Mouse (Mus musculus) right cerebral cortex, adult 2 months (tissue): ENCODE results near the gene Dst.

Experiments
- DNase-seq, 2 experiments: peaks; one replicate each; pipeline ENCODE4 v3.0.0; 2021 to 2022; ENCODE audit warnings: low spot score in 2 of 2

The Dst gene

DNA sequence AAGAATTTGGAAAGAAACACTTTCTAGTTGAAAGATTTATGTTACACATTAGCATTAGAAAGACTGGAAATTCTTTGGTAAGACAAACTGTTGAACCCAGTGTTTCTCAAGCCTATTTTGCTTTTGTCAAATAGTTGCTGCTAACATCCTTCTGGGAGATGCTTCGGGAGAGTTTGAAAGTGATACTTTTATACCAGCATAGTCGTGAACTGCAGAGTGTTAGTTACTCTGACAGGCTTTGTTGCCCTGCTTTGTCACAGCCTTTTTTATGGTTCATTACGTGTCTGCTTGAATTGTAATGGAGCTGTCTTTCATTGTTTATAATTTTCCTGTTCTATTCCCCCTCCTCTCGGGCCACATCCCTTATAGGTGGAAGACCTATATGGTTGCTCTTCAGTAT lies 192.4 kb downstream of the Dst start:
- DNase-seq, result no peak

DNA sequence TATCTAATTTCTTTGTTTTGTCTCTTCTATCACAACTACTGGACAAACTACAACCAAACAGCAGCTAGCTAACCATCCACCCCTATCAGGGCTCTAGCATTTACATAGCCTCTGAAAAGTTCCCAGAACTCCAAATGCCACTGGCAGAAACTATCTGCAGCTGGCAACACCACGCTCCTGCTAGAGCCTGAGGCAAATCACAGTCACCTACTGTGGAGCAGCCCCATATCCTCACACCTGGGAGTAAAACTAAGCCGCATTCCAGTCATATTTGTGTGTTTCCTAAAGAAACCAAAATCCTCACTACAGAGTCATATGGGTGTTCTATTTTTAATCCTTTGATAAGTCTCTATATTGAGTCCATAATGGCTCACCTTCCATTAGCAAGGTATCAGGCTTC lies 194.6 kb downstream of the Dst start:
- no peak for DNase-seq

DNA sequence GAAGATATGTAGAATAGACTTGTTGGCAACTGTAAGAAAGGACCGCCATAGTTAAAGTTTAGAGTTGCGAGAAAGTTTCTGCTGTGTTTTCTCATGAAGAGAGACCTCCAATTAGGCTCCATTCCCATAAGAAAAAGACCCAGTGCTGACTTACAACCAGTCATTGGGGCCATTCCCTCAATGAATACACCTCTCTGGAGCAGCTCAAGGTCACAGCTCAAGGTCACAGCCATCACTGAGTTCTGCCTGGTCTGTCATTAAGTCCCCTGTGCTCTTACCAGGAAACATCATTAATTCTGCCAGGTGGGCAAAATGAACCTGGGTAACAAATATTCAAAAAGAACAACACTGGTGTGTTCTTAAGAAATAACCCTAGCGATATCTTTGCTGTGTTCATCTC lies 195.2 kb downstream of the Dst start:
- no peak for DNase-seq

DNA sequence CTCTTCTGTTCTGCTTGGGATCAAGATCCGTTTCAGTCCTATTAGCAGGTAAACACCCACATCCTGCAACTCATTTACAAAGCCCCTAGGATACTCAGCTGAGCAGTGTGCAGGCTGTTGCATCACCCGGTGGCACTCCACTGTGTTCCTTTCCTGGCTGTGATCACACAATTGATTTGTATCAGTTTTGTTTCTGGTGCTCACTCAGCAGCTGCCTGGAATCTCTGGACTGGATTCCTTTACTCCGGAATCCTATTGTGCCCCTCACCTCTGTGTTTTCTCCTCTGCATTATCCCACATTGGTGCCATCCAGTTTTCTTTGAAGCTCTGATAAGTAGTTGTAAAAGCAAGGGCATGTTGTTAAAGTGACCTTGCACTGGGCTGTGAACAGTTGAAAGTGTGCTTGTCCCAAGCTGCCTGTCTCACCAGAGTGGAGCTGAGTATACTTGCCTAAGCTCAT lies 195.7 kb downstream of the Dst start:
- no peak for DNase-seq

DNA sequence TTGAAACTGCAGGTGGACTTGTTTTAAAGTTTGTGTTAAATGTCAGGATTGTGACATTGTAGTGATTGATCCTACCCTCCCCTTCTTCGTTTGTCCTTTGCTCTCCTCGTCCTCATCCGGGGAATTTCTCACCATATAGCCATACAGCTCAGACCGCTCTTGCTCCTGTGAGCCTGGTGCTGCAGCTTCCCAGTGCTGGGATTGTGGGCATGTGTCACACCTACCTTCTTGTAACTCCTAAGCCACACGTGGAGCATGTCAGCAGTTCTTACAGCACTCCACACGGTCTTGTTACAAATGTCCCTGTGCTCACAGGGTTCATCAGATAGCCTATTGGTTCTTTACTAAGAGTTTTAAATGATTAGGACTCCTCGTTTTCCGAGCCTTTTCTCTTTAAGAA lies 196.8 kb downstream of the Dst start:
- no peak for DNase-seq

DNA sequence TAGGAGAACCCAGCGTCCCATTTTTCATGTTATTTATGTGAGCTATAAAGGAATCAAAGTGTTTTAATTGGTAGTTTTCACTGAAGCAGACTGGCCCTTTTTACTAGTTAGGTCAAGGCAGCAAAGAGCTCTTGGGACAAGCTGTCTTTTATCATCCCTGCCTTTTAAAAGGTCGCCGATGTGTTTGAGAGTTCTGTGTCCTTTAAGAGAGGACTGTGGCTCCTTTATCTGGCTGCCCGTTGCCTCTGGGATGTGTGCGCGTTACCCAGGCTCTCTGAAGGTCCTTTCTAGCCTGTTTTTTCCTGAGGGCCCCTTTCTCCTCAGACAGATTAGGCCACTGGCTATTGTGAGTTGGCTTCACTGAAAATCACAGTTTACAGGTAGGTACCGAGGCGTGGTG lies 198.6 kb downstream of the Dst start:
- DNase-seq, result no peak

DNA sequence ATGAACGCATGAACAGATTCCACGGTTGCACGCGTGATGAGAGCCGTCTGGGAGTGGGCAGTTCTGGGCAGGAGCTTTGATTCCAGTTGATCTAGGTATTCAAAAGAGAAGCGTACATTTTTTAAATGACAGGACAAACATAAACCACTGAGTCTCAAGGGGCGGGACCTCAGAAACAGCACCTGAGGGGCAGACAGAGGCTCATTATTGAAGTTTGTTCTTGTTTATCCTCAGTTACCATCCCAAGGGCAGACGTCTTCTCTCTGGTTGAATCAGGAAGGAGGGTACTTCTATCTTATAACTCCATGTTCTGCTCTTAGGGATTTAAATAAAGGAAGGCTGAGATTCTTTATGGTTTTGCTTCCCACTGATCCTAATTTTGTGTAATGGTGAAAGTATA lies 199.1 kb downstream of the Dst start:
- DNase-seq, result no peak

DNA sequence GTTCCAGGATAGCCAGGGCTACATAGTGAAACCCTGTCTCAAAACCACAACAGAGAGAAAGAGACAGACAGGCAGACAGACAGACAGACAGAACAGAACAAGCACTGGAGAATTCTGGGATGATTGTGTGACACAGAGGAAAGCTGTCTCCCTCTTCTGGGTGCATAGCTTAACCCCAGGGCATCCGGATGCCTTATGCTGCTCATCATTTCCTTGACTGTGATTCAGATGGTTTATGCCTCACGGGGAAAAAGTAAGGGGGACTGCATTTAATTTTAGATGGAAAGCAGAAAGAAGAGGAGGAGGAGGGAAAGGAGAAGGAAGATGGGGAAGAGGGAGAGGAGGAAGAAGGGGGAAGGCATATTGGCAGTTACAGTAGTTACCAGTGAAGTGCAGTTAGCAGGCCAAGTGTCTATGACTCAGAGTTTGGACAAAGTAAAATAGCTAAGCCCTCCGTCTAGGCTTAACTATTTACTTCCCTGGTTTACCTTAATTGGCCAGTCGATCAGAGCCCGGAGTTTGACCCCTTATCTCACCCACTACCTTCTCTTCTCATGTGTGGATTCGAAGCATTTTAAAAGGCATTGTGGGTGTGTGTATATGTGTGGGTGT lies 201.7 kb downstream of the Dst start:
- DNase-seq, result no peak

DNA sequence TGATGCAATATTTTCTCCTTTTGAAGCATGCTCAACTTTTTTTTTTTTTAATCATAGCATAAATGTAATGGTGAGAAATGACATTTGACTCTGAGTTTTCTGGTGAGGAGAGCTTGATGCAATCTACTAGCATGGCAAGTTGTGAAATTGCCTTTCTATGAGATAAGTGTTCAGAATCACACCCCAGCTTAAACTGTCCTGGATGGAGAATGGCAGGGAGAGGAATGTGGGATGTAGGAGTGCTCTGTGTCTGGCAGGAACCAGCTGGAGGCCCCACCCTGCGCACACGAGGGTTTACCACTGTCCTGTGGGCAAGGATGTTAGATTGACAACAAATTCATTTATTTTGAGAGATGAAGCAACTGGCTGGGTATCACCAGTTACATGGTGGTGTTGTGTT lies 202.8 kb downstream of the Dst start:
- DNase-seq, result no peak

DNA sequence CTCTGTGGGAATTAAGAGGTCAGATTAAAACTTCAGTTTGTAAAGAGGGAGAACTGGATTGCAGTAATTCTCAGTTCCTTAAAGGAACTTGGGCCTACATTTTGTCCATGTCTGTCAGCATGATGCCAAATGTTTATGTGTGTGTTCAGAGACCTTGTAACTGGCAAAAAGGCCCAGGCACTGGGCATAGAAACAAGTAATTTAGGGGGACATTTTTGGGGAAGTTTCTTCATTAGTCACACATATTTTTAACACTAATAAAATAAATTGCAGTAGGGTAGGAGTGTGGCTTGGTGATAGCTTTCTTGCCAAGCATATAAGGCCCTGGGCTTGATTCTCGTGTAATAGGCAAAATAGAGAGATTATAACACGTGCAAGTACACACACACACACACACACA lies 203.9 kb downstream of the Dst start:
- no peak for DNase-seq

DNA sequence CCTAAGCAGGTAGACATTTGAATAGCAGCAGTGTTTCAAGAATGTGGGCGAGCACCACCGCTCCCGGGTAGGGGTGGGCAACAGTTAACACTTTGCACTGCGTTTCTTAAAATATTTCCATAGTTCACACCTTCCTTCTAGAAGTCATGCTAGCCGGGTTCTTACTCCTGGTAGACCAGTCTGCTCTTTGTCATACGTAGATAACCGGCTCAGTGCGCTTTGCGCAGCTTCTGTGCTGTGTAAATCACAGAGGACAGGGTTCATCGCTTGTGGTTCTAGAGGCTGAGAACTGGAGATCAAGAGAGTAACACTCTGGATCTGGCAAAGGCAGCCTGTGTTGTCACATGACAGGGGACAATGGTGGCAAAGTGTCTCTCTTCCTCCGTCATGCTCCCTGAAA lies 208.4 kb downstream of the Dst start:
- no peak for DNase-seq

DNA sequence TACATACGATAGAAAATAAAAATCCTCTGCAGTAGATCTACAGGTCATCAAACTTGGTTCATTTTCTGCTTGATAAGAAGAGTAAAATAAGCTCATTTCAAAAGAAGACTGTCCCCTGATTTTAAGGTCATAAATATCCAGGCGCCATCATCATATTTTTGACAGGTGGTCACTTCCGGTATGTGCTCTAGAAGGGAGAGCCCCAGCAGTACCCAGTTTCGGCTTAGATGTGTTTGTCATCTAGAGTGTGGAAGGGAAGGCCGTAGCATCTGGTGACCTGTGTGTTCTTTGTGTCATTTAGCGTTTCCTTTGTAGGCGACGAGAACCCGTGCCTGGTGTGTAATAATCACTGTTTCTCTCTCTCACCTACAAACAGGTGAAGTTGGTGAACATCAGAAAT lies 209.0 kb downstream of the Dst start:
- no peak for DNase-seq

DNA sequence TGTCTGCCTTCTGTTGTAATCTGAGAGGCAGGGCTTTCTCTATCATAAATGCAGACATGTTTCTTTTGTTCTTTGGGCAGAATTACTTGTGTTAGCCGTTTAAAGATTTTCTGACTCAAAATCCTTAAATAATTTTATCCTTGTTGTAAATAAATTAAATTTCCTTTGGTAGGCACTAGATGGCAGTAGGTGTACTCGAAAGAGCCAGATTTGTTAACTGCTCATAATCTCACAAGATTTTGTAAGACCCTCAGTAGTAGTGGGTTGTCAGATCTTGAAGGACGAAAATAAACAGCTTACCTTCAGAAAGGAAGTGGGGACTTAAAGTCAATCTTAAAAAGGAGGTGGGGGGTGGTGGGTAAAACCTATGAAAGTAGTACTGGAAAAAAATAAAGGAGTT lies 209.7 kb downstream of the Dst start:
- no peak for DNase-seq

DNA sequence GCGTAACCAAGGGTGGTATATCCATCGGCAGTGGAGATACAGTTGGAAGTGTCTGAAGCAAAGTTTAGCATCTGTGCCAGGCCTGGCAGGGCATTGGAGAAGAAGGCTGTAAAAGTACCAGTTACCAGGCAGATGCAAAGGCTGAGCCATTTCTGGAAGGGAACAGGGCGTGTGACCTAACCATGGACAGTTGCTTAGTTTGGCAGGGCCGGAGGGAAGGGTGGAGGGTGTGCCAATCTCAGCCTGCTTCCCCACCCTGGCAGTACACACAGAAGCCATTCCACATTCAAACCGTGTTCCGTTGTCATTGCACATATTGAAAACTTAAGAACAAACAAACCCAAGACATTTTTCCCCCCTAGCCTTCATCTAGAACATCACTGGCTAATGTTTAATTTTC lies 212.0 kb downstream of the Dst start:
- DNase-seq, result no peak

DNA sequence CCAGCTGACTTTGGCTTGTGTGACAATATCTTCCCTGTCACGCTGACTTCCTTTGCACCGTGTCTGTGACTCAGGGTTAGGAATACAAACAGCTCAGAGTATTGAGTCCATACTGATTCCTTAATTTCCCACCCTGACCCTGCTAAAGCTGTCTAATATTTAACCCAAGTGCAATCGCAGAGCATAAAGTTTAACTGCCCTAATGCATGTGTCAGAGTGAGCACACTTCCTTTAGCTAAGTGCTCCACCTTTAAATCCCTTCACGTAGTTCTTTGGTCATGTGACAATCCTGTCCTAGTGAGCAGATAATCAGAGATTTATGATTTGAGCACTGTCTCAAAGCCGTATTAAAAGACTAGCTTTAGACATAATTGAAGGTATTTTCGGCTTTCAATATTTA lies 212.6 kb downstream of the Dst start:
- no peak for DNase-seq

DNA sequence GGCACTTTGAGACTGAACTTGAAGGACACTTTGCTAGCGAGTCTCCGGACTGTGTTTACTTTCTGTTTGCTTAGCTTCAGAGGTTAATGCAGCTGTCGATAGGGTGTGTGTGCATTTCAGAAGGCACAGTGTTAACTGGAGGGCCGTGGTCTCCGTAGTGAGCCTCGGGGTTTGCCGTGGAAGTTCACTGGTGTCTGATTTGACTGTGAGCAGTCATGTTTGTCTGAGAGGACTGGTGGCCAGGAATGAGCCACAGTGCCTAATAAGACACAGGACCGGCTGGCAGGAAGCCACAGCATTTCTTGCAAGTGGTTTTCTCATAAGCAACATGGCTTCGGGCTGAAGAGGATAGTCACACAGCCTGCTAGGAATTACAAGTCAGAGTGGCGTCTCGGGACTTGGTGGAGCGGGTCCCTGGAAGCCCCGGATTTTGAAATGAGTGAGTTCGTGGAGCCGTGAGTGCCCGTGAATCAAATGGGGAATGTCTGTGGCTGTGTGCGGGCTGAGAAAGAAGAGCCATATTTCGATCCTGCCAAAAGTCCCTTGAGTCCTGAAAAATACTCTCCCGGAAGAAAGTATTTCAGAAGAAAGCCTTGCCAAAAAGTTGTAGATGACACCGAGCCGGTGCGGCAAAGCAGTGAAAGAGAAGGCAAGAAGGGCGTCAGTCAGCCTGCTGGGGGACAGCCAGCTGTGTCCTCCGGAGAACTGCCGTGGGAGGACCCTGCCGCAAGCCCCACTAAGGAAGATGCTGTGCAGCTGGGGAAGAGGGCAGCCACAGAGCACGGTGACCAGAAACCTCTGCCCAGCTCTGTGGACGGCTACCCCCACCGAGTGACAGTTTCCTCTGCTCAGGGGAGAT lies 213.4 kb downstream of the Dst start:
- peak; percentile 30 to 60 for DNase-seq

DNA sequence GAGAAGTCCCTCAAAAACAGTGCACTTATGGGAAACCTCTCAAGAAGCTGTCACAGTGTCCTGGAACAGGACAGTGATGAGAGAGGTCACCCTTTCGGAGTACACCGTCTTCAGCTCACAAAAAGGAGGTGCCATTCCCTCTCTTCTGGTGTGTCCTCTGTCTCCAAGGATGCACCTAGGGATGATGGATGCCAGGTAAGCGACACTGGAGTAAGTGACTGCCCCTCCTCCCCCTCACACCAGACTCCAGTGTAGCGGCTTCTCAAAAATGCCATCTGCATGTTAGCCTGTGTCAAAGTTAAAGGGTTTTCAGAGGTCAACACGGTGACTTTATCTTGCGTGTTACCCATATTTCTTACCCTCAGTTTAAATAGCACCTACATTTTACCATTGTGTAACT lies 214.2 kb downstream of the Dst start:
- DNase-seq, result no peak

DNA sequence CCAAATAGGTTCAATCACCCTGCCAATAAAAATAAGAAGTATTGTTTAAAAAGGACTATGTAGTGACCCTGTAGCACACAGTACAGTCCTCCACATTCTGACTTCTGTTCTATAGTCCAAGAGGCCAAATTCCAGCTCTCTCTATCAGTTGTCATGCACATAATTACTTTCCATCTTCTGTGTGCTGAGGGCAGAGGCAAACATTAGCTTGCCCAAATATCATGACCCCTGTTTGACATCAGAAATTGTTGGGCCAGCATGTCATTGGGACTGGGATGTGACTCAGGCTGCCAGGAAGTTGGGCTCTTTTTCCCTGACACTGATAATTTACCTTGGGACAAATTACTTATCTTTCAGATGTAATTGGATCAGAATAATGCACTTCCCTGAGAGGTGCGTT lies 214.9 kb downstream of the Dst start:
- DNase-seq, result no peak

DNA sequence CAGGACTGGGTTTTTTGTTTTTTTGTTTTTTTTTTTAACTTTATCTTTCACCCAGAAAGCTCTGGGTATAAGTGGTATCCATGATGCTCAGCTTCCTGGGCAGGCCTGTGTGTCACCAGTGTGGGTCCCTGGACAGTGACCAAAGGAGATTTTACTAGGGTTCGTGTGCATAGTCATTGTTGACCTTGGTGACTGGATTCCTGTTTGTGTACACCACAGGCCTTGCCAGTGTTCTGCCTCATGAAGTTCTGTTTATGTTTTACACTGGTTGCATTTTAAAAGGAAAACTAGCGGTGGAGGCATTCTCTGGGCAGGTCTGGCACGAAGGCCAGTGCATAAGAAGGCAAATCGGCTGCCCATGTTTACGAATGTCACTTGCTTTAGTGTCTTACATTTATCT lies 215.3 kb downstream of the Dst start:
- DNase-seq, result no peak

DNA sequence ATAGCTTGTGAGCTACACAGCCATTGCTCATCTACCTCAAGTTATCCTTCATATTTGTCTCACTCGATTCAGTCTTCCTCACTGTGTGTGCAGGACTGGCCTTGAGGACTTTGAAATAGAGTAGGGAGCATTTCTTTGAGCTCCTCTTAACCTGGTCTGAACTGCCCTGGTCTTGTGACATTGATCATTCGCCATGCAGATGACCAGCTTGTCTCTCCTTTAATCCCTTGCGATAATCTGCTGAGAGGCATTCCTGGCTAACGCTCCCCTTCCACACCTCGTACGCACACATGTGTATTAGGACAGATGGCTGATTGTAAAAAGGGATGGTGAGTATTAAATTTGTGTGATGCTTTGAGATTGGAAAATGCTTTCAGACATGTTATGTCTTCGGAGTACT lies 216.4 kb downstream of the Dst start:
- DNase-seq, result no peak

DNA sequence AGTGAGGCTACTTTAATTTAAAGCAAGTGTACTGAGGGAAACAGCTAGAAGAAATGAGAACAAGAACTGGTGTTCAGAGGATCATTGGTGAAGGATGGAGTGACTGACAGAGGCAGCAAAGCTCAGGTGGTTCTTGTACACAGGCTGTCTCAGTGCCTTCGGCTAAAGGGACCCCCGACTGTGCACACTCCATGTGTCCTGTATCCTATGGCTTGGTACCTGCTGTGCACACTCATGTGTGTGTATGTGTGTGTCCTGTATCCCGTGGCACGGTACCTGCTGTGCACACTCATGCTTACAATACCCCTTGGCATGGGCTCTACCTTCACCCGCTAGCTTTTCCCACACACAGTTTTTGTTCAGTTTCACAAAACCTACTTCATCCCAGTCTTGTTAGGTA lies 217.1 kb downstream of the Dst start:
- DNase-seq, result no peak

DNA sequence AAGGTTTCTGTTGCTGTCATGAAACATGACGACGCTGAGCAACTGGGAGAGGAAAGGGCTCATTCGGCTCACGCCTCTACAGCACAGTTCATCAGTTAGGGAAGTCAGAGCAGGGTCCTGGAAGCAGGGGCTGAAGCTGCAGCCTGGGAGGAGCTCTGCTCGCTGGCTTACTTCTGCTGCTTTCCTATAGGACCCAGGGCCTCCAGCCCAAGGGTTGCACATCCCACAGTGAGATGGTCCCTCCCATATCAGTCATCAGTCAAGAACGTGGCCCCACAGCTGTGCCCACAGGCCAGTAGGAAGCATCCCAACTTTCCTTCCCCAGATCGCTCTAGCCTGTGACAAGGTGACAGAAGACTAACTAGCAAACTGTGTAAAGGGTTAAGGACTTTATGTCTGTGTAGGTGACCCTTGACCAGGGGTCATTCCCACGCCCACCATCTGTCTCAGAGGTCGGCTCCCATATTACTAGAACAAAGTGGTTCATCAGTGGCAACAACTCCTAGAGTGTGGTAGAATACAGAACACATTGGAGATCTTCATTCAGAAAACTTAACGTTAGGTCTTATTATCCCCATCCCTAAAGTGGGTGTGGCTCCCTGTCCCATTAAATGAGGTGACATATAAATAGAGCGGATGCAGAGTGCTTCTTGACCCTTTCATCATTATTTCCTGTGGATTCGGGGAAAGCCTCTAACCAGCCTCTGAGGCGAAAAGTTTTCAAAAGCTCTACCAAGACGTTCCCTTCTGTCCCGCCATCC lies 219.9 kb downstream of the Dst start:
- no peak for DNase-seq

DNA sequence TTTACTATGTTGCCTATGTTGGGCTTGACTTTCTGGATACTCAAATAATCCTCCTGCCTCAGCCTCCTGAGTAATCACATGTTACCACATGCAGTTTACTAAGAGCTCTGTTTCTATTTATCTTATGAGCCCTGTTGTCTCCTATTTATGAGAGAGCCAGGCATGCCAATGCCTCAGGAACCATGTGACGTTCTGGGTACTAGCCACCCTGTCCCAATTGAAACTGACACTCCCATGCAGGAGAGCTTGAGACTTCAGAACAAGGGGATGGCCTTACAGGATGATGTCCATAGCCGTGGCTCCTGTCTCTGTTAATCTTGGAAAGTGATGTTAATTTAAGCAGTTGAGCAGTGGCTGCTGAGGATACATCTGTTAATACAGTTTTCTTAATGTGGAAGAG lies 220.8 kb downstream of the Dst start:
- no peak for DNase-seq
